Mouse (Mus musculus): ENCODE measurements at regions not wholly inside any gene's neighbourhood (a gene's known extent, or its start where the extent isn't known, plus 50 kb on each side); places are given as distances from the start of the nearest gene placed in this dataset.
A peak's percentile ranks its signal among the peaks of the same experiment; 100 is the strongest.
"Not testable (repeated sequence)": the region's sequence is repeated elsewhere in the genome, so short reads cannot be mapped to it uniquely, and the experiment has no call there.

- not testable (repeated sequence) for H3K27me3 ChIP-seq (ENCODE audit: control insufficient read depth, insufficient read depth, low read length); H3K4me1 ChIP-seq (replicated peaks; ENCODE audit: control insufficient read depth, insufficient read depth, low read length); H3K9me3 ChIP-seq (ENCODE audit: control insufficient read depth, low read length); H3K36me3 ChIP-seq (replicated peaks; ENCODE audit: control insufficient read depth, insufficient read depth)
- Histone ChIP-seq H3K9ac (peak overlapping the region; percentile 49), H3K27ac (peak overlapping the region; percentile 53), H3K4me2 (replicated peaks) (peak overlapping the region; percentile 53), H3K4me3 (replicated peaks; ENCODE audit: low read length) (peak overlapping the region; percentile 40)
- WGBS: under 1% methylated on average over 13 of the region's 13 CpGs
- DNase-seq (ENCODE audit: low spot score) (peak; percentile 86), ATAC-seq (ENCODE audit: low FRiP score) (peak; percentile 100)
These were observed 80.1 kb upstream of the Riok2 start for GRCm38 (mm10) chr17:17293932-17294534.

GRCm38 (mm10) chr17:17295037-17295436 is 79.1 kb upstream of the Riok2 start:
- H3K4me1 ChIP-seq (replicated peaks; ENCODE audit: control insufficient read depth, insufficient read depth, low read length); H3K27ac ChIP-seq; H3K36me3 ChIP-seq (replicated peaks; ENCODE audit: control insufficient read depth, insufficient read depth); DNase-seq (ENCODE audit: low spot score); ATAC-seq (ENCODE audit: low FRiP score); H3K9me3 ChIP-seq (ENCODE audit: control insufficient read depth, low read length); H3K27me3 ChIP-seq (ENCODE audit: control insufficient read depth, insufficient read depth, low read length): not testable (repeated sequence)
- peak overlapping the region; percentile 49; the same call in 1 of the 2 replicates for H3K9ac ChIP-seq
- peak overlapping the region; percentile 53 for H3K4me2 ChIP-seq (replicated peaks)
- 2% methylated on average over 1 of the region's 1 CpGs for WGBS
- peak overlapping the region; percentile 40 for H3K4me3 ChIP-seq (replicated peaks; ENCODE audit: low read length)

- not testable (repeated sequence) for H3K27ac ChIP-seq; ATAC-seq (ENCODE audit: low FRiP score); H3K9ac ChIP-seq; H3K4me3 ChIP-seq (replicated peaks; ENCODE audit: low read length); H3K36me3 ChIP-seq (replicated peaks; ENCODE audit: control insufficient read depth, insufficient read depth); H3K4me2 ChIP-seq (replicated peaks); DNase-seq (ENCODE audit: low spot score); H3K4me1 ChIP-seq (replicated peaks; ENCODE audit: control insufficient read depth, insufficient read depth, low read length); H3K27me3 ChIP-seq (ENCODE audit: control insufficient read depth, insufficient read depth, low read length)
- 98% methylated on average over 10 of the region's 10 CpGs for WGBS
- H3K9me3 ChIP-seq (ENCODE audit: control insufficient read depth, low read length): peaks cover 54% of the 10 kb centered on the region
These were observed 70.6 kb upstream of the Riok2 start for GRCm38 (mm10) chr17:17303496-17303895.
